Mouse (Mus musculus) right cerebral cortex, postnatal 10 days (tissue): ENCODE measurements around the gene Taf15.

Experiments used
- DNase-seq, 2 experiments: peaks; one replicate each; pipeline ENCODE4 v3.0.0; 2021; ENCODE audit warnings: low spot score in 2 of 2

The Taf15 gene

GRCm38 (mm10) chr11:83457257-83457656 is 15.6 kb upstream of the Taf15 start:
- DNase-seq, result no peak

GRCm38 (mm10) chr11:83457912-83458601 is 14.8 kb upstream of the Taf15 start:
- DNase-seq, result no peak

GRCm38 (mm10) chr11:83461462-83462027 is 11.3 kb upstream of the Taf15 start:
- no peak for DNase-seq

- no peak for DNase-seq
Measured at GRCm38 (mm10) chr11:83462711-83463244, 10.1 kb upstream of the Taf15 start, which contains the start of gene Mmp28. Gene Mmp28 (minus strand): TSS chr11:83463071.

- peak; percentile 50 to 61 for DNase-seq
Measured at GRCm38 (mm10) chr11:83465976-83466375, 6.9 kb upstream of the Taf15 start.

- DNase-seq, result peak; percentile 70 to 74
Measured at GRCm38 (mm10) chr11:83467120-83467652, 5.7 kb upstream of the Taf15 start.

GRCm38 (mm10) chr11:83468765-83469164 is 4.1 kb upstream of the Taf15 start:
- peak in 1 of 2 experiments; percentile 7 for DNase-seq

GRCm38 (mm10) chr11:83471766-83472165 is 1.1 kb upstream of the Taf15 start:
- DNase-seq, result peak in 1 of 2 experiments; percentile 18

GRCm38 (mm10) chr11:83473235-83474016 is 540 bp downstream of the Taf15 start:
- no peak for DNase-seq

GRCm38 (mm10) chr11:83491488-83491887 is 18.6 kb downstream of the Taf15 start:
- no peak for DNase-seq

- no peak for DNase-seq
Measured at GRCm38 (mm10) chr11:83495571-83495970, 22.7 kb downstream of the Taf15 start.

- DNase-seq, result no peak
Measured at GRCm38 (mm10) chr11:83504308-83504707, 31.4 kb downstream of the Taf15 start.

GRCm38 (mm10) chr11:83509521-83509920 is 36.6 kb downstream of the Taf15 start:
- no peak for DNase-seq

- DNase-seq, result no peak
Measured at GRCm38 (mm10) chr11:83517153-83517552, 44.3 kb downstream of the Taf15 start.

- DNase-seq, result peak in 1 of 2 experiments; percentile 12
Measured at GRCm38 (mm10) chr11:83518371-83518770, 45.5 kb downstream of the Taf15 start.

- peak in 1 of 2 experiments; percentile 2 for DNase-seq
Measured at GRCm38 (mm10) chr11:83522075-83522474, 49.2 kb downstream of the Taf15 start, which contains the start of gene Heatr9. Gene Heatr9 (minus strand): TSS chr11:83522175.

- DNase-seq, result peak in 1 of 2 experiments; percentile 29
Measured at GRCm38 (mm10) chr11:83529024-83529423, 56.1 kb downstream of the Taf15 start.

GRCm38 (mm10) chr11:83530360-83530759 is 57.5 kb downstream of the Taf15 start, which contains the start of gene Ccl5:
Gene Ccl5 (minus strand): TSS chr11:83530518.
- DNase-seq, result no peak

GRCm38 (mm10) chr11:83533192-83533591 is 60.3 kb downstream of the Taf15 start:
- no peak for DNase-seq

GRCm38 (mm10) chr11:83534143-83534542 is 61.3 kb downstream of the Taf15 start:
- DNase-seq, result no peak

GRCm38 (mm10) chr11:83534609-83535423 is 61.9 kb downstream of the Taf15 start:
- peak; percentile 82 to 84 for DNase-seq
